Mouse (Mus musculus) layer of hippocampus, postnatal 10 days (tissue): ENCODE measurements at regions not wholly inside any gene's neighbourhood (a gene's known extent, or its start where the extent isn't known, plus 50 kb on each side); places are given as distances from the start of the nearest gene placed in this dataset.

Experiments used
- DNase-seq, 2 experiments: peaks; one replicate each; pipeline ENCODE4 v3.0.0; 2021; ENCODE audit warnings: low spot score in 2 of 2

DNA sequence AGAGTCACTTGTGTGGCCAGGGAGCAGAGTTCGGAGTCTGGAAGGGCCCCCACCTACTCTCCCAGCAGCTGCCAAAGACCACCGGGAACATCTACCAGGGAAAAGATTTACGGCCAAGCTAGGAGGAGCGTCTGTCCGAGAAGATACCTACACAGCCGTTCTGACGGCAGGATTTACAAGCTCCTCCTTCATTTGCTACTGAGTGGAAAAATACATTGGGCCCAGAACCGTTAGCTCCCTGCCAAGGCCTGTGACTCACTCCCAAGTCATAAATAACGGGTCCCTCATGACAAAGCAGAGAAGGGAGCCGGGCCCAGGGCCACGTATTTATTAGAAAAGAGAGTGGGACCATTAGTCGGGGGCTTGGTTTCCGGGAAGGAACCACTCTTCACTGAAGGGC lies 258.3 kb downstream of the Dysf start:
- DNase-seq: no peak

DNA sequence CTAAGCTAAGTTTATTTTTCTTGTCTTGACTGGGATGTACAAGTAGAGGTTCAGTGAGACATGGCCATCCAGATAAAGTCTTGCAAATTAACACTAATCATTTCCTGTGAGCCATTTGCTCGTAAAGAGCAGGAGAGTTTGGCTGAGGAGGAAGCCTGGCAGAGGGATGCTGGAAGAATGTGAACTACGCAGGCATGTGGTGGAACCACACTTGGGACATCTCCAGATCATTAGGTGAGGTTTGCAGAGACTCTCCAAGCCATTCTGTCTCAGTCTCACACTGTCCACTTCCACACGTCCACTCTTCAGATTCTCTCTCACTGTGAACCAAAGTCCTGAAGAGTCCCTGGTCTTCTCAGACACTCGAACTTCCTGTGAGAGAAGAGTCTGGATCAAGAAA lies 256.3 kb downstream of the Dysf start:
- DNase-seq: no peak

DNA sequence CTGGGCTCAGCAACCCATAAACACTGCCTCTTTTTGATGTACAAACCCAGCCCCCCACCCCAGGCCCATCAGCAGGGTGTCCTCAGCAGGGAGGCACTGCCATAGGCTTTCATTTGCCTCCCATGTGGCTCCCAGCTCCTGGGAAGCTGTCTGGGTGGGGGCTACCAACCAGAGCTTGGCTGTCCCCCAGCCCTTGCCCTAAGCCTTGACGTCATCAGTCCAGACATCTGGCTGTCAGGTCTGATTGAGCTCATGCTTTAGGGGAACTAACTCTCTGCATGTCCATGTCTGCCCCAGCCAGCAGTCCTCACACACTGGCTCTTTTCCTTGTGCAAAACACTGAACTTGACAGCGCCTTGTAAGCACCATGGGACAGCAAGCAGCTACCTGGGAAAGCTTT lies 255.3 kb downstream of the Dysf start:
- no peak for DNase-seq

DNA sequence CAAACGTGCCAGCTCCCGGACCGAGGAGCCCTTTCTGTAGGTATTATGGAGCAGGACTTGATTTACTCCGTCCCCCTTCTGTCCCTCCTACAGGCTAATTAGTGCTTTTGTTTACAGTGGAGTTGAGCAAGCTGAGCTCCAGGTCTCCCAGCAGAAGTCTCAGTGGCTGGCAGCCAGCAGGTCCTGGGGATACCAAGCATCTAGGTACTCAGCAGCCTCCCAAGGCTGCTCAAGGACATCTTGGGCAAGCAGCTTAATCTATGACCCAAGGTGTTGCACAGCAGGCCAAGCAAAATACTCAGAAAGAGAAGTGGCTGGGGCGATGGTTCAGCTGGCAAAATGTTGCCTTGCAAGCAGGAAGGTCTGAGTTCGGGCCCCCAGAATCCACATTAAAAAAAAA lies 254.4 kb downstream of the Dysf start:
- DNase-seq: no peak

DNA sequence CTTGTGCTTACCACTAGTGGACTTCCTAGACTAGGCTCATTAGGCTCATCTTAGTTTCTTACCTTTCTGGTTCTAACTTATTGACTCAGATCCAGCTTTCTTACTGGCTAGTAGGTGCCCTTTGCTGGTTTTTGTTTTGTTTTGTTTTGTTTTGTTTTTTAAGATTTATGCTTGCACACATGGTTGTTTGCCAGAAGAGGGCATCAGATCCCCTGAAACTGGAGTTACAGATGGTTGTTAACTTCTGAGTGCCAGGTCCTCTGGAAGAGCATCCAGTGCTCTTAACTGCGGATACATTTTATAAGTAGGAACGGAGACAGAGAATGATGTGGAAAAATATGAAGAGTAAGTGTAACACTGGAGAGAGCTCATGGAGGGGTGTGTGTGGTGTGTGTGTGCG lies 253.1 kb downstream of the Dysf start:
- DNase-seq: no peak
